Mouse (Mus musculus) heart, embryonic 13.5 days (tissue): ENCODE data around the gene Zmat3. TPM values are rescaled to one million over a fixed set of nuclear protein-coding genes. Genes with fewer than 3 reads are reported as not detected.
A peak's percentile ranks its signal among the peaks of the same experiment; 100 is the strongest.

Experiments used
- ATAC-seq: fragments of 200-750 bp; cut with Nextera tagmentation; 2 replicates; pipeline ENCODE4 v1.8.0; 2017; ENCODE audit warnings: moderate TSS enrichment; ENCODE audit not compliant: insufficient number of reproducible peaks, low FRiP score, low TSS enrichment; ENCODE audit errors: extremely low read depth
- H3K27ac ChIP-seq: fragments of 300-500 bp; sonication (generic); replicated peaks from 2 replicates; pipeline ENCODE4 v1.5.1; 2015; ENCODE audit warnings: moderate library complexity, mild to moderate bottlenecking, inconsistent platforms
- H3K27me3 ChIP-seq: fragments of 300-500 bp; sonication (generic); replicated peaks from 2 replicates; pipeline ENCODE4 v1.6.1; 2015; ENCODE audit warnings: mild to moderate bottlenecking, inconsistent platforms
- H3K36me3 ChIP-seq: fragments of 300-500 bp; sonication (generic); 2 replicates; pipeline ENCODE4 v1.6.1; 2015; ENCODE audit warnings: mild to moderate bottlenecking, inconsistent platforms
- H3K4me1 ChIP-seq: fragments of 300-500 bp; sonication (generic); 2 replicates; pipeline ENCODE4 v1.6.1; 2015; ENCODE audit warnings: inconsistent platforms
- H3K4me2 ChIP-seq: fragments of 300-500 bp; sonication (generic); 2 replicates; pipeline ENCODE4 v1.6.1; 2015; ENCODE audit warnings: inconsistent platforms, mild to moderate bottlenecking, moderate library complexity
- H3K4me3 ChIP-seq: fragments of 300-500 bp; sonication (generic); 2 replicates; pipeline ENCODE4 v1.5.1; 2015; ENCODE audit warnings: moderate library complexity, mild to moderate bottlenecking, inconsistent platforms
- H3K9ac ChIP-seq: fragments of 300-500 bp; sonication (generic); 2 replicates; pipeline ENCODE4 v1.6.1; 2015; ENCODE audit warnings: inconsistent platforms, mild to moderate bottlenecking, moderate library complexity
- H3K9me3 ChIP-seq: fragments of 300-500 bp; sonication (generic); 2 replicates; pipeline ENCODE4 v1.6.1; 2016; ENCODE audit warnings: inconsistent platforms
- WGBS: fragments of 180-500 bp; shearing (Covaris S2); methylation state at CpG from one replicate; pipeline ENCODE4 v1.1.7; 2015; ENCODE audit warnings: mixed read lengths; 5-methylcytosine and 5-hydroxymethylcytosine counted together
- polyA plus RNA-seq: library from polyadenylated mRNA; unstranded; fragments of >200 nt; fragmentation: Nextera tagmentation; extraction: Ambion mirVana; gene quantifications from 2 replicates; pipeline ENCODE4 v1.2.1, GENCODE M21; 2015

Zmat3 gene
- polyA plus RNA-seq, 1 experiment from 2014 or later = 3.9 TPM

- Histone ChIP-seq H3K27me3 (no peaks in the 10 kb centered on the region), H3K4me3 (peak overlapping the region; percentile 78), H3K4me1 (peaks cover 44% of the 10 kb centered on the region), H3K9me3 (no peaks in the 10 kb centered on the region), H3K9ac (peak overlapping the region; percentile 98), H3K27ac (peak overlapping the region; percentile 98), H3K4me2 (peak overlapping the region; percentile 76), H3K36me3 (no peaks in the 10 kb centered on the region)
- WGBS = under 1% methylated on average over 7 of the region's 7 CpGs
- no peak for ATAC-seq
These were observed 32.3 kb upstream of the Zmat3 start for GRCm38 (mm10) chr3:32398175-32398538.

GRCm38 (mm10) chr3:32397461-32398174 lies 31.8 kb upstream of the Zmat3 start, which contains the start of gene Pik3ca:
Gene Pik3ca (plus strand): TSS chr3:32397671.
- peak within 1 kb of the TSS; percentile 98 for H3K9ac ChIP-seq
- H3K27ac ChIP-seq = peak within 1 kb of the TSS; percentile 98
- H3K4me1 ChIP-seq = peaks cover 39% of the 10 kb centered on the region
- peak within 1 kb of the TSS; percentile 78 for H3K4me3 ChIP-seq
- no peaks in the 10 kb centered on the region for H3K9me3 ChIP-seq
- no peaks in the 10 kb centered on the region for H3K27me3 ChIP-seq
- ATAC-seq = peak; percentile 52
- no peaks in the 10 kb centered on the region for H3K36me3 ChIP-seq
- peak within 1 kb of the TSS; percentile 76 for H3K4me2 ChIP-seq
- under 1% methylated on average over 47 of the region's 65 CpGs for WGBS

DNA sequence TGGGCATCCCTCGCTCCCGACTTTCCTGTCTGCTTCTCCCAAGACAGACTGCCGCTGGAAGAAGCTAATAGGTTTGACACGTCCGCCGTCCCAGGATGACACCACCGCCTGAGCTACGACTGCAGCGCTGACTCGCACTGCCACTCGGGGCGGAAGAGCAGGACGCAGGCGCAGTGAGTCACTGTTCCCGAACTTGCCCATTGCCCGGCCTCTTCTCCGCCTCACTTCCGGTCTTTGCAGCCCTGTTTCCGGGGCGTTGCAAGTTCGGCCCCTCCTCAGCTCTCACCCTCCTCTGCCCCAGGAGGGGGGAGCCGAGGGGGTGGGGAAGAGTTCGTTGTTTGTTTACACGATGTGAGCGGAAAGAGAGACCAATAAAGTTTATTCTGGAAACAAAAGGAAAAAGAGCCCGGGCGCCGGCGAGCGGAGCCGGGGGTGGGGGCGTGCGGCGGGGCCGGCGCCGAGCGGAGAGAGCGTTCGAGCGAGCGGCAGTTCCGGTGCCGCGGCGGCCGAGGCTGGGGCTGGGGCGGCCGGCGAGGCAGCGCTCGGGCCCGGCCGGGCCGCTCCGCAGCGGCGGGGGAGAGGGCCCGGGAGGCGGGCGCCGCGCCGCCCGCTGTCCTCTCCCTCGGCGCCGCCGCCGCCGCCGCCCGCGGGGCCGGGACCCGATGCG lies 31.1 kb upstream of the Zmat3 start:
- no peaks in the 10 kb centered on the region for H3K27me3 ChIP-seq
- peaks cover 37% of the 10 kb centered on the region for H3K4me1 ChIP-seq
- no peaks in the 10 kb centered on the region for H3K9me3 ChIP-seq
- H3K4me3 ChIP-seq = peak overlapping the region; percentile 78
- peak; percentile 86 for ATAC-seq
- peak overlapping the region; percentile 98 for H3K9ac ChIP-seq
- H3K27ac ChIP-seq = peak overlapping the region; percentile 98
- under 1% methylated on average over 65 of the region's 77 CpGs for WGBS
- H3K4me2 ChIP-seq = peak overlapping the region; percentile 76
- no peaks in the 10 kb centered on the region for H3K36me3 ChIP-seq

- no peaks in the 10 kb centered on the region for H3K36me3 ChIP-seq
- H3K4me2 ChIP-seq = peak overlapping the region; percentile 76
- peaks cover 28% of the 10 kb centered on the region for H3K4me1 ChIP-seq
- peak overlapping the region; percentile 78 for H3K4me3 ChIP-seq
- H3K9me3 ChIP-seq = no peaks in the 10 kb centered on the region
- H3K9ac ChIP-seq = peak overlapping the region; percentile 82
- H3K27ac ChIP-seq = peak overlapping the region; percentile 98
- H3K27me3 ChIP-seq = no peaks in the 10 kb centered on the region
- ATAC-seq = no peak
- 18% methylated on average over 23 of the region's 24 CpGs for WGBS
These were observed 30.1 kb upstream of the Zmat3 start for GRCm38 (mm10) chr3:32395771-32396551.

DNA sequence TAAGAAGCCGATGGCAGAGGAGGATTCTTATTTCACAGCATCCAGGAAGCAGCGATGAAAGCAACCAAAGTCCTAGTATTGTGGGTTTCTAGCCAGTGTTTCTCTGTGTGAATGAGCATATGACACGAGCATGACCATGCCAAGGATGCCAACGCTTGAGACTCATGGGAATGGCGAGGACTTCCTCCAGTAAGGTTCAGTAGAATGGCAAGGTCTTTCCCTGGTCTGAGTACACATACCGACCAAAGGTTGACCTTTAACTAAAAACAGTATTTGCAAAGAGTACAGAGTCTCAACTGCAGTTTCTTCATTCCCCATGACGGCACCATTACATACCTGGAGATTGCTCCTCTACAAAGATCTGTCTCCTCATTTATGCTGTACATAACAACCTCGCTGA lies 28.2 kb upstream of the Zmat3 start:
- Histone ChIP-seq H3K4me2 (no peak overlapping the region), H3K4me3 (no peak overlapping the region), H3K27me3 (no peaks in the 10 kb centered on the region), H3K4me1 (peaks cover 9% of the 10 kb centered on the region), H3K9ac (no peak overlapping the region), H3K27ac (no peak overlapping the region), H3K9me3 (no peaks in the 10 kb centered on the region), H3K36me3 (no peaks in the 10 kb centered on the region)
- 83% methylated on average over 8 of the region's 8 CpGs for WGBS
- ATAC-seq = no peak

GRCm38 (mm10) chr3:32392841-32393240 lies 27.0 kb upstream of the Zmat3 start:
- H3K9ac ChIP-seq = no peak overlapping the region
- WGBS = 77% methylated on average over 4 of the region's 4 CpGs
- no peaks in the 10 kb centered on the region for H3K27me3 ChIP-seq
- H3K9me3 ChIP-seq = no peaks in the 10 kb centered on the region
- no peaks in the 10 kb centered on the region for H3K36me3 ChIP-seq
- H3K4me1 ChIP-seq = peaks cover 3% of the 10 kb centered on the region; the same call in 1 of the 2 replicates
- no peak overlapping the region for H3K4me3 ChIP-seq
- no peak for ATAC-seq
- no peak overlapping the region for H3K27ac ChIP-seq
- no peak overlapping the region for H3K4me2 ChIP-seq

GRCm38 (mm10) chr3:32381556-32381955 lies 15.7 kb upstream of the Zmat3 start:
- H3K9me3 ChIP-seq = no peaks in the 10 kb centered on the region
- ATAC-seq = no peak

DNA sequence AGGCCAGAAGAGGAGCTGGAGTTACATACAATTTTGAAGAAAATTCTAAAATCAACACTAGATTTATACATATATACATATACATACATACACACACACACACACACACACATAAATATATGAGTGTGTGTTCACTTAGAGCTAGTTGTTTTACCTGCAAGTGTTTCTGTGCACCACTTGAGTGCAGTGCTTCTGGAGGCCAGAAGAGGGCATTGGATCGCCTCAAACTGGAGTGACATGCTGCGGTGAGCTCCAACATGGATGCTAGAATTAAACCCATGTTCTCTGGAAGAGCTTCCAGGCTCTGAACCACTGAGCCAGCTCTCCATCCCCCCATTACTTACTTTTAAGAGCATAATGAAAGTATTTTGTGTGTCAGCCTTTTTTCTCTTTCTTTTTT lies 14.1 kb upstream of the Zmat3 start:
- Histone ChIP-seq H3K4me1 (no peaks in the 10 kb centered on the region), H3K36me3 (no peaks in the 10 kb centered on the region), H3K4me3 (no peak overlapping the region), H3K9me3 (no peaks in the 10 kb centered on the region), H3K9ac (no peak overlapping the region), H3K27me3 (no peaks in the 10 kb centered on the region), H3K27ac (no peak overlapping the region), H3K4me2 (no peak overlapping the region)
- ATAC-seq = no peak
- WGBS = 29% methylated on average over 2 of the region's 2 CpGs

More at GRCm38 (mm10) chr3:32381556-32381955, 15.7 kb upstream of the Zmat3 start:
- no peak overlapping the region for H3K4me3 ChIP-seq
- WGBS = 54% methylated on average over 3 of the region's 3 CpGs
- H3K9ac ChIP-seq = no peak overlapping the region
- H3K36me3 ChIP-seq = no peaks in the 10 kb centered on the region
- H3K4me1 ChIP-seq = no peaks in the 10 kb centered on the region
- no peaks in the 10 kb centered on the region for H3K27me3 ChIP-seq
- H3K4me2 ChIP-seq = no peak overlapping the region
- H3K27ac ChIP-seq = no peak overlapping the region

GRCm38 (mm10) chr3:32373236-32373635 lies 7.4 kb upstream of the Zmat3 start:
- Histone ChIP-seq H3K27me3 (no peaks in the 10 kb centered on the region), H3K4me3 (no peak overlapping the region), H3K4me2 (no peak overlapping the region), H3K4me1 (no peaks in the 10 kb centered on the region), H3K27ac (no peak overlapping the region), H3K9me3 (no peaks in the 10 kb centered on the region), H3K9ac (no peak overlapping the region), H3K36me3 (no peaks in the 10 kb centered on the region)
- ATAC-seq = no peak
- WGBS = 72% methylated on average over 6 of the region's 6 CpGs

DNA sequence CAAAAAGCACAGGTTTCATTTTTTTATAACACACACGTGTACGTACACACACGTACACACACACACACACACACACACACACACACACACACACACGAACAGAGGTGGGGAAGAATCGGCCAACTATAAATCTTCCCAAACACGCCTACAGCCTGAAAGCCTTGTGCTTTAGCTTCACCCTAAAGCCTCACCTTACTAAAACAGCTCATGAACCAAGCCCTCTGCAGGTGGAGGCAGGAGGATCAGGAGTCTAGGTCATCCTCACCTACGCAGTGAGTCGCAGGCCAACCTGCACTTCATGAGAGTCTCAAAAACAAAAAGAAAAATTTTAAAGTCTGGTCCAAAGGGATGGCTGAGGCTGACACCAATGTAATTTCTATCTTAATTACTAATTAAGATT lies 6.7 kb upstream of the Zmat3 start:
- Histone ChIP-seq H3K27me3 (no peaks in the 10 kb centered on the region), H3K36me3 (no peaks in the 10 kb centered on the region), H3K27ac (no peak overlapping the region), H3K4me3 (no peak overlapping the region), H3K4me2 (no peak overlapping the region), H3K9ac (no peak overlapping the region), H3K9me3 (no peaks in the 10 kb centered on the region), H3K4me1 (no peaks in the 10 kb centered on the region)
- WGBS = 82% methylated on average over 8 of the region's 8 CpGs
- no peak for ATAC-seq

DNA sequence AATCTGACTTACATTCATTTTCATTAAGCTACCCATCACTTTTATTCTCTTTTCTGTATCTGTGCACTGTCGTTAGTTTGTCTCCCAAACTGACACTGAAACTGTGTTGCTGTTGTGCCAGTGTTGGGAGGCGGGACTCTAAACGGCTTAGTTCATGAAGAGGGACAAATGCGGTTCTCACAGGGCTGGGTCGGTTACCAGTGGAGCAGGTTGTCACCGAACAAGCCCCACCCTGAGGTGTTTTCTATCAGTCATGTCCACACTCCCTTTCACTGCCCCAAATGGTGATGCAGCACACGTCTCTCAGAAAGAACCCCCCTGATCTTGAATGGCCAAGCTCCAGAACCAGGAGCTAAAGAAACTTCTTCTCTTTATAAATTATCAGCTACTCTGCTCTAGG lies 6.1 kb upstream of the Zmat3 start:
- Histone ChIP-seq H3K27ac (no peak overlapping the region), H3K4me1 (no peaks in the 10 kb centered on the region), H3K9me3 (no peaks in the 10 kb centered on the region), H3K4me2 (no peak overlapping the region), H3K4me3 (no peak overlapping the region), H3K9ac (no peak overlapping the region), H3K27me3 (no peaks in the 10 kb centered on the region), H3K36me3 (no peaks in the 10 kb centered on the region)
- WGBS = 66% methylated on average over 7 of the region's 7 CpGs
- ATAC-seq = no peak
